Mouse (Mus musculus) cerebellum, adult 2 months (tissue): ENCODE data around the gene Fcrla.

Source experiments
- CTCF ChIP-seq: fragments of 200-500 bp; IDR thresholded peaks from 2 replicates; pipeline ENCODE4 v1.5.1; 2011; ENCODE audit warnings: low read depth, mild to moderate bottlenecking, control low read depth, low read length, moderate library complexity, borderline replicate concordance; ENCODE audit not compliant: insufficient read depth
- POLR2A ChIP-seq: fragments of 200-500 bp; IDR thresholded peaks from 2 replicates; pipeline ENCODE4 v1.6.1; 2011; ENCODE audit warnings: low read length, control low read depth, borderline replicate concordance; ENCODE audit not compliant: insufficient read depth

GRCm38 (mm10) chr1:170884390-170884789 lies 43.0 kb downstream of the Fcrla start:
- TF ChIP-seq CTCF (no peak), POLR2A (no peak)
